Mouse (Mus musculus): ENCODE measurements around the gene Arsk.

Gene Arsk

DNA sequence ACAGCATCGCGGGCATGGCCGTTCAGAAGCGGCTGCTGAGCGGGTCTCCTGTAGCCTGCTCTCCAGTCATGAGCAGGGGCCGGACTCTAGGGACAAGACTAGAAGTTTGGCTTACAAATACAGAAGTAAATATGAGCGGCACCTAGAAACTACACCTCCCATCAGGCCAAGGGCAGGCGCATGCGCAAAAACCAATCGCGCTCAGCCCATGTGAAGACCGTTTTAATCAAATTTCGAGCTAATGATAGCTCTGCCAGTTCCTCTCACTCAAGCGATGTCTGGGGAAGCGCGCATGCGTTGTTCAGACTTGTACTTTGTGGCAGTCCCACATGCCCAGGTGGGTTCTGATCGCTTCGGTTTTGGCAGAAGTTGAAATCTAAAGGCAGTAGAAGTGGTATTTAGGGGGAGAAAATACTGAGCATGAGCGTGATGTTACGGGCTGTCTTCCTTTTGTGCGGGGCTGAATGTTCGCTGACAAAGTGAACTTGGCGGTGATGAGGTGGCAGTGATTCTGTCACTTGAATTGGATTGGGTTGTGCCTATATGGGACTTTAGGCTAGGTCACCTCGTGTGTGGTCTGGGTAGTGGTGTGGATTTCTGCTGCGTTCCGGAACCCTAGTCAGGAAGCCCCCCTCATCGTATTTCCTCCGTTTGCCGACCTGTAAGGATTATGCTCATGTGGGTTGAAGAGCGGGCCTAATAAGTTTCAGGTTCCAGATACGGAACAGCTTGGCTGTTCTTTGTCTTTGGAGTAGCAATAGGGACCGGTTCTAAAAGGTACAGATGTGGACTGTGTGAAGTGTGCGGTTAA lies at the start of gene Arsk, which contains the start of gene Ttc37:
Gene Arsk (minus strand): TSS at position 168 of the 811 bp plus-strand sequence.
Gene Ttc37 (plus strand): TSS at position 242 of the 811 bp plus-strand sequence.
- peak; percentile 97 for DNase-seq (ENCODE audit: low spot score)

DNA sequence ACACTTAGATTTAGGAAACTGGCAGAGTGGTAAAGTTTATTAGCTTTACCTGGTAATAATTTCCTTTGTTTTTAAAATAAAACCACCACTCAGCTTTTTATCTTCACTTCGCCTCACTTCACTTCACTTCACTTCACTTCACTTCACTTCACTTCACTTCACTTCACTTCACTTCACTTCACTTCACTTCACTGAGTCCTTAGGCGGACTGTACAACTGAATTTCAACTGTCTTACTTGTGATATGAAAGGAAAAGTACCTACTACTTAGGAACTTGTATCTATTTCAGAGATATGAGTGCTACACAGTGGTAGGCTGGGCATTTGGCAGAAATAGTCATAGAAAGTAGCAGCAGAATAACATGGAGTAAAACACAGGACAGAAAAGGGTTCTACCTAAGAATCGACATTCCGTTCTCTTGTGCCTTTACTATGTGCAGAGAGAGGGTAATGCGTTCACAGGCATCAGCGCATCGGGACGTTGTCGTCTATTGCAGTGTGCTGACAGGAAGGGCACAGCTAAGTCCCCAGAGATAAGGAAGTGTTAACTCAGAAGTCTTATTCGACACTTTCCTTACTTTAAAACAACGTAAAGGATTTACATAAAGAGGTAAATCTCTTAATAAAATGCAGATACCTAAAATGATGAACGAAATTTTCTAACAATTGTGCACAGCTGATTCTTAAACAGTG lies 42.8 kb upstream of the Arsk start:
- DNase-seq (ENCODE audit: low spot score): no peak

DNA sequence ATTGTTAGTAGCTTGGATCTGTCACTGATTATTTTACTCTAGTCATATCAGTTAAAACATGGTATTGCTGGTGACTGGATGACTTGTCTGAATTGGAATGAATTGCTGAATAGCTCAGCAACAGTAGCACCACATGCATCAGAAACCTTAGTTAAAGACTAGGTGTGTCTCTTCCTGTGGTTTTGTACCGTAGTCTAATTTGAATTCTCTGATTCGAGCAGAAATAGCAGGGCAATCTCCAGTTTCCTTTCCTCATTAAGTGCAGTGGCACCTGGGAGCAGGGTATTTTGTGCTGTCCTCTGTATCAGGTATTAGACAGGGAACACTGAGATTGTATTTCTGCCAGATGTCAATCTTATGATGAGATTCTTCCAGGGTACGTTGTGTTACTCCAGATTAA lies 40.4 kb upstream of the Arsk start:
- DNase-seq (ENCODE audit: low spot score): no peak

DNA sequence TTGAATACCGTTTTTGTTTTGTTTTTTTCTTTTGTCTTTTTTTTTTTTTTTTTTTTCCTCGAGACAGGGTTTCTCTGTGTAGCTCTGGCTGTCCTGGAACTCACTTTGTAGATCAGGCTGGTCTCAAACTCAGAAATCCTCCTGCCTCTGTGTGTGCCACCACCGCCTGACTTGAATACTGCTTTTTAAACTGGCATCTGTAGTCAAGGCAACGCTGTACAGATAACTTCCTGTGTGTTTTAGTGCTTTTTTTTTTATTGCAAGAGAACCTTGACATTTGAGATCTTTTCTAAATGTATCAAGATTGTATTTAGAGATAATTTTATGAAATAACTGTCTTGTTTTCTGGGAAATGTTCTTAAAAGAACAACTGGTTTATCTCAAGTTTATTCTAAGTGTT lies 34.0 kb upstream of the Arsk start:
- no peak for DNase-seq (ENCODE audit: low spot score)

DNA sequence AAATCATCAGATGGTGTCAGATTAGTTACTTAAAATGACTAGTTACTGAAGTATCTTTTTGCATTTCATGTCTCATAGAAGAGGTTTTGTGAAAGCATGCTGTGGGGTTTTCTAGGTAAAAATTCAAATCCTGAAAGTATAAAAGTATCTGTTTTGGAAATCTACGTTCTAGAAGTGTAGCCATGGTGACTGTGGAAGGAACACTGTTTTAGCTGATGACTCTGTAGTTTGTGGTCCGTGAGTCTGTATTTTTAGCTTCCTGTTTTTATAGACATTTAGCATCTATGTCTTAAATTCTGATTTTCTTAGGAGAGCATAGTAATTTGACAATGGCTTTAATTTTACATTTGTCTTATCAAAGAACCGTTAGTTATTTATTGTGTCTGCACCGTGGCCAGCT lies 30.3 kb upstream of the Arsk start:
- no peak for DNase-seq (ENCODE audit: low spot score)

DNA sequence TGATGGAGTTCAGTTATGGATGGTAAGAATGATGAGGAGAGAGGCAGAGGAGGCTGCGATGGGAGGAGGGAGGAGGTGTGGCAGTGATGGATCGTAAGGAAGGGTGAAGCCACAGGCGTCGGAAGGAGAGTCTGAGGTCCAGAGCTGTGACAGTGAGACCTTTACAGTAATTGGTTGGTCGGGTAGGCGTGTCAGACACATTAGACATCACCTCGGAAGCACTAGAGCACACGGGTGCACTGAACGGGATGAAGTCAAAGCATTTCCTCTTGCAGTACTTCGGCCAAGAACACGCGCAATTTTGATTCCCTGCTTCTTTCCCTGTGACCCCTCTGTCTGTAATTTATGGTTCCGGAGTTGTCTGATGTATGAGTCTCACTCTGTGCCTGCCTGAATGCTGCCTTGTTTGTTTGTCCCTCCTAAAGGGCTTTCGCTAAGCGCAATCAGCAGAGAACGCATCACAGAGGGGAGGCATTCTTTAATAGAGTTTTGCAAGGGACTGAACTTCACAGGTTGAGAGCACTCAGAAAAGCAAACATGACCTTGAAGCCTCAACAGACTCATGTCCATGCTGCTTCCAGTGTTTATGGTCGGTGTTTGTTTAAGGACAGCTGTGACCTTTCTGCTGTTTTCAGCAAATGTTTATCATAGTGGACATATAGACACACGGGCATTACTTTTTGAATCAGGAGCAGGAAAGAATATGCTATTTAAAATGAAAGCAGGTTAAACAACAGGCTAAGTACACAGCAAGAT lies 10.8 kb upstream of the Arsk start:
- no peak for DNase-seq (ENCODE audit: low spot score)

DNA sequence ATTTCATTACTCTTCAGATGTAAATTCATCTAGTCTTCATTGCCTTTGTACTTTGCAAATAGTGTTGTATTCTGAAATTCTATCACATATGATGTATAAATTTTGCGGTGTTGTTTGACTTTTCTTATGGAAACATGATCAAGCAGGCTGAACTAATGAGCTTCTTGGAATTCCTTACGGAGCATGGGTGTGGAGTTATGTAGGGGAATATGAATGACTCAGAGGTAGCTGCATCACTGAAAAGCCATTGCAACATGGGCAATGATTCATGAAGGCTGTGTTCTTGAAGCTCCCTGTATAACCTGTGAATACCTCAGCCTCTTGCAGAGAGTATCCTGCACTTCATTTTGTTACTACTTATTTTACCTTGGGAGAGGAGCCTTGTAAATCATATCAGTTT lies 3.5 kb upstream of the Arsk start:
- DNase-seq (ENCODE audit: low spot score): no peak

DNA sequence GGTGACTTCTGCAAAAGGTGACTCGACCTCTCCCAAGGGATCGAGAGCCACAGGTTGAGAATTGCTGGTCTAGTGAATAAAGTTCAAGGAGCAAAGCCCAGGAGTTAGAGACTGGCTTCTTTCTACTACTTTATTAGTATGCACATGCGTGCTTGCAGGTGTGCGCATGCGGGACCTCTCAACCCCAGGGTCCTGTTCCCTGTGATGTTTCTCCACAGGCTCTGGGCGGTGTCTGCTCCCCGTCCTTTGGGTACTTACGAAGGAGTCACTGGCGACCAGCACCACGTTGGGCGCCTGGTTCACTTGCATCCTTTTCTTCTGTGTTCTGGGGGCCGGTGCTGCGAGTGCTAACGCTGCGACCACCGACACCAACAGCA lies 356 bp downstream of the Arsk start:
- DNase-seq (ENCODE audit: low spot score): peak; percentile 61

DNA sequence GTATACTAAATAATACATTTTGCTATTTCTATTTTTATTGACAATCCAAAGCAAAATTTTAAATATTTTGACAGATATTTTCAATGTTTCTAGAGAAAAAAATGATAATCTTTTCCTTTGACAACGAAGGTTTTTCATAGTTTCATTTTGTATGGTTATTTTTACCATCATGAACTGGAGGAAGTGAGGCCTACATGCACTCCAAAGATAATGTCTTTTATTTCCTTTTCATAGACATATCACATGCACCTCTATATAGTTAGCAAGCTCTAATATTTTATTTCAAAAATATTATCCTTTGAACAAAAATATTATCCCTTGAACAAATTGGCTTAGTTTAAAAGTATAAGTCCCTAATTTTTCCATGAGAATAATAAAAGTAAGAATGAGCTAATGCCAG lies 24.1 kb downstream of the Arsk start:
- DNase-seq (ENCODE audit: low spot score): no peak

DNA sequence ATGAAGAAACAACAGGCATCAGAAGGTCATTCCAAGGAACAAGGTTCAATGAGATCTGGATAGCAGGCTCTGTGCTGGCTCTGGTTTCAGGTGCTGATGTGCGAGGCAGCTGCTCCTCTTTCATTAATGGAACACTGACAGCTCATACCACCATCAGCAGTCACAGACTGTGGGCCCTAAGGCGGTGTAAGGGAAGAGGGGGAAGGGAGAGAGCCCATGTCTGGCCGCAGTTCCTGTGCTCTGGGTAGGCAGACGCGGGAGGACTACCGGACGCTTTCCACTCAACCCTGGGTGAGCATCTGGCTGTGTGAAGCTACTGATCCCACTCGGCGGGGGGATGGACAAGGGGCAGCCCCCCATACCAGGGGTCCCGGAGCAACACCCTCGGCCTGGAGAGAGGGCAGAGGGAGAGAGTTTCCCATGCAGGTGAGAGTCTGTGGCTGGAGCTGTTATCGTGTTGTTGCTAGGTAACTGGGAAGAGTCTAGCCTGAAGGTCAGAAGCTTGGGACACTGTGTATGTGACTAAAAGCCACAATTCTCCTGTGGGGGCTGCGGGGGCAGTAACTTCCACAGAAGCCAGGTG lies 34.0 kb downstream of the Arsk start:
- DNase-seq (ENCODE audit: low spot score): no peak

DNA sequence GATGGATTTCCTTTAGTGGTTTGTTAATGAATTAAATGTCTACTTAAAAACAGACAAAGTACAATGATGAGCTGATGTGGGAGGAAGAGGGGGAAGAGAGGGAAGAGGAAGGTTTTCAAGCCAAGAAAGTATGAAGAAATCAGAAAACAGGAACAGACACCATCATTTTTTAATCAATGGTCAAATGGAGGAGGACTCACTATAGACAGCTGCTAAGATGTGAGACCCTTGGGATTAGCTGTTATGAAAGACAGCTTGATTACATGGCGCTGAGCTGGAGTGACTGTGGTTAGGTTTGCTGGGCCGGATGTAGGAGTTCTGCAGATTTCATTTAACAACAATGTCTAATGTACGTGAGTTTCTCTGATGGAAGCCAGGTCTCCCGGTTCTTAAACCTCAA lies 34.9 kb downstream of the Arsk start:
- no peak for DNase-seq (ENCODE audit: low spot score)

DNA sequence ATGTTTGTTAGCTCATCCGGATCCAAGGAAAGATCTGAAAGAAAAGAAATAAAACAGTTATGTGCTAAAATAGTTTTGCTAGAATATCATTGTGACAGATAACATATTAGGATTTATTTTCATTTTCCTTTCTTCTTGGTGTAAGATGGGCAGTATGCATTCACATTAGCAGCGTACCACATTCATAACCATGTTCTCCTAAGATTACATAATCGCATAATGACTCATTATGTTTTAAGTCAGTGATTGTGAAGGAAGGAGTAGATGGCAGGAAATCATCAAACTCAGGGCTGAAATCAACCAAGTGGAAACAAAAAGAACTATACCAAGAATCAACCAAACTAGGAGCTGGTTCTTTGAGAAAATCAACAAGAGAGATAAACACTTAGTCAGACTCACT lies 35.9 kb downstream of the Arsk start:
- DNase-seq (ENCODE audit: low spot score): no peak

DNA sequence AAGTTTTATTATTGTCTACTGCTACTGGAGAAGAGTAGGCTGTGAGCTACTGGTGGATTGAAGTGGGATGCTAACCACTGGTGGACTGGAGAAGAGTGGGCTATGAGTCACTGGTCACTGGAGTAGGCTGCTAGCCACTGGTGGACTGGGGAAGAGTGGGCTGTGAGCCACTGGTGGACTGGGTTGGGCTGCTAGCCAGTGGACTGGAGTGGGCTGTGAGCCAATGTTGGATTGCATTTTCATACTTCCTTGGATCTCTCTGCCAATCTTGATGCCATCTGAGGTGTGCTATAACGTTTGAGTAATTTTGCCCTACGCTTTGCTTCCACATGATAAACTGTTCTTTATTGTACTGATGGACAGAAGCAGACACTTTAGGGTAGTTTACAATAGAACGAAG lies 36.3 kb downstream of the Arsk start:
- no peak for DNase-seq (ENCODE audit: low spot score)

DNA sequence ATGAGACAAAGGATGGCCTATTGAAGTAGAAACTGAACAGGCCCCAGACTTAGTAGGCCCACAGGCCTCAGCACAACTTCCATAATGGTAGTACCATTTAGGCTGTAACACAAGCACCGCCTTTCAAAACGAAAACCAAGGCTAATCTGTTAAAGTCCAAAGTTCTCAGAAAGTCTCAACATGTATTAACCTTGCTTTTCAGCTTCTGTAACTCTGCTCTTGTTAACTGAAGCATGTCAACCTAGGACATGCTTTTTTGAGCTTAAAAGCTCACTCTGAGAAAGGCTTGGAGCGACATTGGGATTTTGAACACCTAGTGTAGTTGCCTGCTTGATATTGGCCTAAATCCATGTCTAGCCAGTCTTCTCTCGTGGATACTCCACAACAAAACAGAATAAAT lies 38.9 kb downstream of the Arsk start:
- no peak for DNase-seq (ENCODE audit: low spot score)

DNA sequence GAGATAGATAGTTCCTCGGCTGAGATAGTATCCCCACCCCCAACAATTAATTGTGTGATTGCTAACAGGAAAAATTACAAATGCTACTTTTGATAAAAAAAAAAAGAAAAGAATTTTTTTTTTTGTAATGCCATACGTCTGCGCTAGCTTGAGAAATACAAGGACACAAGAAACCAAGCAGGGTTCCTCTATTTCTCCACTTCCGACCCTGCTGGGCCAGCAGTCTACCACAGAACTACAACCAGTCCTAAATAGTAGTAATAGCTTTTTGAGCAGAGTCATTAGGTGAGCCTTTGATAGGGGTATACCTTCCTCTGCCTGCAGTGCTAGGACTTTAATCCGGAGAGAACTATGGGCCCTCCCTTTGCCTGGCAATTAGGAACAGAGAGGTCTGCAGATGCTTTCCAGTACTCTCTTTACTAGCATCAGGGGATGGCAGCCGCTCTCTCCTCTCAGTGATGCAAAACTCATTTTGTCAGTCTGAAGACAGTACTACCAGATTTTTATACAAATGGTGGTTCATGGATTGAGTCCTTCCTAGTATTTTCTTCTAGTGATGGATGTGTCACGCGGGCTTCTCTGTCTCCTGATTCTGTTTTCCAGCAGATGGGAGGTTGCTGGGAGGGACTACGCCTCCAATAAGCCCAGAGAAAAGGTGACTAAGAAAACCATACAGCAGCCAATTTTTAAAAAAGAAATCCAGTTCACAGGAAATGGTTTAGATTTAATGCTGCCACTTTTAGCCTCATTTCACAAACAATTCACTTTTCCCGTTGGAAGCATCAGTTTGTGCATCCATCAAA lies 41.0 kb downstream of the Arsk start:
- no peak for DNase-seq (ENCODE audit: low spot score)

DNA sequence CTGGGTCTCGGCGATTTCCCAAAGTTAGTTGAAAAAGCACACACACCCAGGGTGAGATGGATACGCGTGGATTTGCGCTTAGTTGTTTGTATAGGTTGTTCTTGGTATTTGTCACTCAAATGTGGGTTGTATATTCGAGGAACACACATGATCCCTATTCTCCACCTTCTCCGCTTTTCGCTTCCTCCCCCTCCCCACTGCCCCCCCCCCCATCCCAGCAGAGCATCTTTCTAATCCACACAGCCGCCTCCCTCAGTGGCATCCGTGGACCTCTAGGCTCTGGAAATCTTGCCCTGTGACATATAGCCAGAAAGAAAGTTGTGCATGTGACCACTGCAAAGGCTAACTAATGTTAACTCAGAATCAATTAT lies 41.6 kb downstream of the Arsk start, which contains the start of gene Gpr150:
Gene Gpr150 (minus strand): TSS at position 101 of the 371 bp plus-strand sequence.
- DNase-seq (ENCODE audit: low spot score): no peak

DNA sequence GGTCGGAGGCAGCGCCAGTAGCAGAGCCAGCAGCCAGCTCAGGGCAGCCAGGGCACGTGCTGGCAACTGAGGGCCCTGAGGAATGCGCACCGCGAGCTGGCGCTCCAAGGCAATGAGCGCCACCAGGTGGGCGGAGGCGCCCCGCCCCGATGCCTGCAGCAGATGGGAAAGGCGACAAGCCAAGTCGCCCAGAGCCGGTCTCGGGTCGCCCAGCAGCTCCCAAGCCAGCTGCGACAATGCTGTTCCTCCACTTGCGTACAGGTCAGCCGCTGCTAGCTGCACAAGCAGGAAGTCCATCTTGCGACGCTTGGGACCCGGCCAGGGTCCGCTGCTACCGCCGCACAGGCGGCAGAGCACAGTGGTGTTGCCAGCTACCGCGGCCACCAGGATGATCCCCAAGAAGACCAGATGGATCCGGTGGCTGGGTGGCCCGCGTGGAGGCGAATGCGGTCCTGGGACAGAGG lies 42.2 kb downstream of the Arsk start:
- DNase-seq (ENCODE audit: low spot score): peak; percentile 42

DNA sequence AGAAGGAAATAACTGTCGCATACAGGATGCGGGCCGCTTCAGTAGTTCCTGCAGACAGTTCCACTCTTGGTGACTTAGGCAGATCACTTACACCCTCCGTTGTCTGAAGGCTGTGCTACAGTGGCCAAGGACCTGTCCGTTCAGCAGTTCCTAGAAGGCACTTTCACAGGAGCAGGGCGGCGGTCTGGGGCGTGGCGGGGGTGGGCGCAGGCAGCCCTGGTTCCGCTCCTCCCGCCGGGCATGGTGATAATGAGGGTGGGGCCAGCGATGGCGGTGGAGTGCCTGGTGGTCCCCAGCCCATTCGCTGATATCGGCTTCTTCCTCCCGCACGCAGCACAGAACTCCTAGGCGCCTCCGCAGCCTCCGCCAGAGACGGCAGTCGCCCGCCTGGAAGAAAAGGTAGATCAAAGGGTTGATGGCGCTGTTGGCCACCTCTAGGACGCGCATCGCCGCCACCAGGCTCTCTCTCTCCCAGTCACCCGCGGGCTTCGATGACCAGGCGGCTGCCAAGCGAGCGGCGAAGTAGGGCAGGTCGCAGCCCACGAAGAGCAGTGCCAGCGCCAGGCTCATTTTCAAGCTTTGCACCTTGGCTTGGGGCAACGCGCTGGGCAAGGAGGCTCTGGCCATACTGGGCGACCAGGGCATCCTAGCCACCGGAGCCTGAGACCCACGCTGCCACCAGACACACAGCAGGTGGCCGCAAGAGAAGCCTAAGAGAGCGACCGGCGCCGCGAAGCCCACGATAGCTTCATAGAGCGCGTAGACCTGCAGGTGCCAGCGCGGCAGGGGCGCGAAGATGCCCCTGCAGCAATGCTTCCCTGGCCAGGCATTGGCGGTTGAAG lies 42.8 kb downstream of the Arsk start:
- DNase-seq (ENCODE audit: low spot score): no peak

DNA sequence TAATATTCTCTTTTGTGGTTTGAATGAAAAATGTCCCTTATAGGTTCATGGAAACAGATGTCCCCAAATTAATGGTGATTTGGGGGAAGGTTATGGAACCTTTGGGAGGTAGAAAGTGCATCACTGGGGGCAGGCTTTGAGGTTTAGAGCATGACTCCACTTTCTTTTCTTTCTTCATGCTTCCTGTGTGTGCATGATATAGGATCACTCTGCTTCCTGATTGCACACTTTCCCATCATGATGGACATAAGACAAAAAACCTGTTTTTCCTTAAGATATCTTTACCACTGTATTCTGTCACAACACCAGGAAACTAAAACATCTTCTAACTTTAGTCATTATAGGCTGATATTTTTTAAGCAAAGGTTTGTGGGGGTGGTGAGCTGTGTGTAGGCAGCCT lies 53.5 kb downstream of the Arsk start:
- no peak for DNase-seq (ENCODE audit: low spot score)

DNA sequence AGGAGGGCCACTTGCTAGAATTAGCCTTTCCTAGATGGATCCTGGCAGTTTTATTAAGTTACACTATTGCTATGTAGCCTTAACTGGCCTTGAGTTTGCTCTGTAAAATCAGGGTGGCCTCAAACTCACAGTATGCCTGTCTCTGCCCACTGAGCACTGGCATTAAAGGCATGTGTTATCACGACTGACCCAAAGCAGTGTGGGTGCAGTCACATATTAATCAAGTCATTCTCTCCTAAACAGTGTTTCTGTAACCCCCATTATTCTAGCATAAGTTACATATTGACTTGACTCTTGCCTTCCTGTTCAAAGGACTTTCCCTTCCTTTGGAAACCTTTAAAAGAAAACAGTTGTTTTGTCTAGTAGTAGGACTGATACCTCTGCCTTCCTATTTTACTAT lies 56.0 kb downstream of the Arsk start:
- DNase-seq (ENCODE audit: low spot score): no peak

DNA sequence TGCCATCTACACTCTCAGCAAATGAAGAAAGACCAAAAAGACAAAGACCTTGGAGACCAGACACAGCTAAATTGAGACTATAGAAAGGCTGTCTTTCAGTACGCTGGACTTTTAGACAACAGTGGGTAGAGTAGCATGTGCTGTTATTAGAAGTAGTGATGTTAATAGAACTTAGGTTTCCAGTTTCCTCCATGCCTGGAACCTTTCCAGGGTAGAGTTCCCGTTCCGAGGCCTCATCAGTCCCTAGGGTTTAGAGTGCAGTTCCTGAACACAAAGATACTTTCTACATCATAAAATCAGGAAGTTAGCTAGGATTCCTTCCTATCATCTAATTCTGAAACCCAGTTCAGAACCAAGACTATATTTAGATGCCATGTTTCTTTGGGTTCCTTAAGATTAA lies 73.9 kb downstream of the Arsk start:
- DNase-seq (ENCODE audit: low spot score): no peak
